Mouse (Mus musculus) retina, postnatal 1 day (tissue): Measurements from ENCODE around the gene Gm6526.
A peak's percentile ranks its signal among the peaks of the same experiment; 100 is the strongest.
"Not testable (repeated sequence)": the region's sequence is repeated elsewhere in the genome, so short reads cannot be mapped to it uniquely, and the experiment has no call there.

Experiments
- DNase-seq: peaks from one replicate; pipeline ENCODE4 v3.0.0-alpha.2; 2012

Gene Gm6526

GRCm38 (mm10) chr14:43747566-43747965 lies at the start of gene Gm6526:
Gene Gm6526, plus strand, starts transcription at chr14:43747866.
- DNase-seq: not testable (repeated sequence)

DNA sequence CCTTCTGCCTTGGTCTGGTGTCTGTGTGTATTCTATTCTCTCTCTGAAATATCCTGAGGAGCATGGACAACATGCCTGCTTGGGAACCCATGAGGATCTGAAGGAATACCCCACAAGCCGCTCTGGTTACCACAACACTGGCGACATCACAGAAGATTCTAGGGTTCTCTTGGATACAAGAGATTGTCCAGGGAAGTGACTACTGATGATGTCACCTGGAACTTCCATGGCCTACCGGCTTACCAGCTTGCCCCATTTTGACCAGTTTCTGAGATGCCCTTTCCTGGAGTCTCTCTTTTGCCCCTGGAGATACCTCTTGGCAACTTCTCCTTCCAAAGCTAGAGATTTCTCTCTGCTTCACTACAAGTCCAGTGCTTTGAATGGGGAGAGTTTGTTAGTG lies 20.3 kb upstream of the Gm6526 start, which contains the start of gene Gm16506:
Gm16506 (minus strand) TSS at position 101 of the 400 bp plus-strand sequence.
- DNase-seq: not testable (repeated sequence)

DNA sequence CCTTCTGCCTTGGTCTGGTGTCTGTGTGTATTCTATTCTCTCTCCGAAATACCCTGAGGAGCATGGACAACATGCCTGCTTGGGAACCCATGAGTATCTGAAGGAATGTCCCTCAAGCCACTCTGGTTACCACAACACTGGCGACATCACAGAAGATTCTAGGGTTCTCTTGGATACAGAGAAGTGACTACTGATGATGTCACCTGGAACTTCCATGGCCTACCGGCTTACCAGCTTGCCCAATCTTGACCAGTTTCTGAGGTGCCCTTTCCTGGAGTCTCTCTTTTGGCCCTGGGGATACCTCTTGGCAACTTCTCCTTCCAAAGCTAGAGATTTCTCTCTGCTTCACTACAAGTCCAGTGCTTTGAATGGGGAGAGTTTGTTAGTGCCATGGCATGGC lies 37.0 kb downstream of the Gm6526 start, which contains the start of gene Gm8180:
Gm8180 (minus strand) TSS at position 101 of the 400 bp plus-strand sequence.
- DNase-seq: not testable (repeated sequence)

DNA sequence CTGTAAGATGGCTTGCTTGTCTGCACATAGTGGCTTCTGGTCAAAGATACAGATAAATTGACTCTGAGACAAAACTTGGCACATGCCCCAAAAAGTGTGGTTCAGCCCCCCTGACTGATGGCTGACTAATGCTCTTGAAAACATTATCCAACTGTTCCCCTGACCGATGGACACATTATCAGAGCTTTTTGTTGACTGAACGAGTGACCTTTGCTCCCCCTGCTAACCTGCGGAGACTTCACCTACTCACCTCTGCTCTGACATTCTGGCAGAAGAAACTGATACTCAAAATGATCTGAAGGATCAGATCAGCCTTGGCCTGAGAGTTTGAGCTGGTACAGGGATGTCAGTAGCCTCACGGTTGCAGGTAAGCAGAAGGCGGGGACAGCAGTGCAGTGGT lies 46.1 kb downstream of the Gm6526 start:
- DNase-seq: not testable (repeated sequence)

DNA sequence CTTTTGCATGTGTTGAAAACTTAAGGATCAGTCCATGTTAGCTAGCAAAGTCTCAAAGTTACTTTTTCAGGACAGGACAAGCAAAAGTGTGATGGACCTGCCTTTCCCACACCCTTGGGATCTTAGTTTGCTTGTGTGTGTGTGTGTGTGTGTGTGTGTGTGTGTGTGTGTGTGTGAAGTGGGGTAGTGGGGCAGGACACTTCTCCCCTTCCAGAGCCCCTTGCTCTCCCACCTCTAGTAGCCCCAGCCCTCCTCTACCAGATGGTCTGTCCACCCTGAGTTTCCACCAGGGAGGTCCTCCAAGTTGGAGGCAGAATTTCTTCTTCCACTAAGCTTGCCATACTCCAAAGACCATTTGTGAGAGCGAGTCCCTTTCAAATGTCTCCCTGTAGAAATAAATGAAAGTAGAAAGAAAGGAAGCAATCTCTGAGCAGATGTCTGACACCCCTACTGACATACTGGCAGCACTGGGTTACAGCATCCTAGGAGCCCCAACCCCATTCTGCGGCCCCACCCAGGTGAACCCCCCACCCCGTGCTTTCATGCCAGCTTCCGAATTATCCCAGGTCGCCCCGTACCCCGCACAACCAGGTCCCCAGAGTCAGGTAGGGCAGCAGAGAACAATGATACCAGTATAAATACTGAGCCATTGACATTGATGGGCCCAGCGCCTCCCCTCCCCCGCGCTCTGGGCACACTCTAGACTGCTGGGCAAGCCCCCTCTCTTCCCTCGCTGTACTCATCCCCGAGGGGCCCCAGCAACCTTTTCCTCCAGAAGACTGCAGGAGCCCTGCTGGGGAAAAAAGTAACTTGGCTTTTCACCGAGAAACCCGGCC lies 48.6 kb downstream of the Gm6526 start:
- DNase-seq: peak; percentile 0

DNA sequence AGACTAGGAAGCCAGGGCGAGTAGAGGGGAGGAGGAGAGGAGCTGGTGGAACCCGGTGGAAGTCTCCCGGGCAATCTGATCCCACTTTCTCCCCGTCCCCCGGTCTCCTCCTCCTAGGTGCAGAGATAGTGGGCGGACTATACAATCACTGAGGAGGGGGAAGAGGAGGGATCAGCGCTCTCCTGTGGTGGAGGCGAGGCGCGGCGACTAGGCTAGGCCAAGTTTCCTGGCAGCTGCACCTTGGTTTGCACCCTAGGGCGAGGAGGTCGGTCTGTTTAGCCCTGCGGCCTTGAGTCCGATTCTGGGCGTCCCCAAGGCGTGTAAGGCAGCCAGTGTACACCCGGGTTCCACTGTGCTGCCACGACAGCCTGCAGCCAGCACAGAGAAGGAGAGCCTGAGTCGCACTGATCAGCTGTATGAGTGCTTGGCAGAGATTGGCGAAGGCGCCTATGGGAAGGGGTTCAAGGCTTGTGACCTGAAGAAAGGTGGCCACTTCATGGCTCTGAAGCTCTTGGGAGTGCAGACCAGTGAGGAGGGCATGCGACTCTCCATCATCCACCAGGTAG lies 49.3 kb downstream of the Gm6526 start:
- DNase-seq: peak; percentile 18

DNA sequence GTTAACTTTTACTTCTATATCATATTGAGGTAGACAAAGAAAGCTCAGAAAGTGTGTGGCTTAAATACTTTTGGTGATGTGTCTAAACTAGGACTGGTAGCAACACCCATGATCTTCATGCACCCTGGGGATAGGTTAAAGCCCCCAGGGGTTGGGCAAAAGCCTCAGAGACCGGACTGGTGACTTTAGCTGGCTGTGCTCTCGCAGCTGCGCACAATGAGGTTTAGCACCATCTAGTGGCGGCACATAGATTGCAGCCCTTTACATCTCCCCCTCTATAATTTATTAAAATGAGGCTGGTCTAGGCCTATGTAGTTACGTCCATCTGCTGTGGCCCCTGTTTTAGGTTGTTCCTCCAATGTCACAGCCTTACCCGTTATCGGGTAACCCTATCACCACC lies 56.8 kb downstream of the Gm6526 start:
- not testable (repeated sequence) for DNase-seq
